Mouse (Mus musculus): ENCODE measurements at regions not wholly inside any gene's neighbourhood (a gene's known extent, or its start where the extent isn't known, plus 50 kb on each side); places are given as distances from the start of the nearest gene placed in this dataset.

- Histone ChIP-seq H3K36me3 (ENCODE audit: control insufficient read depth, insufficient read depth) (no peaks in the 10 kb centered on the region), H3K79me2 (ENCODE audit: control insufficient read depth, insufficient read depth) (no peaks in the 10 kb centered on the region), H3K27me3 (ENCODE audit: control insufficient read depth, insufficient read depth, insufficient read length) (peaks cover 15% of the 10 kb centered on the region)
Observed at GRCm38 (mm10) chr15:8582676-8583075, 62.9 kb upstream of the Gm2310 start.

GRCm38 (mm10) chr15:8581146-8581913, 61.6 kb upstream of the Gm2310 start:
- Histone ChIP-seq H3K79me3 (ENCODE audit: low read depth) (no peaks in the 10 kb centered on the region), H3K27me3 (ENCODE audit: control insufficient read depth, insufficient read depth, insufficient read length) (peaks cover 15% of the 10 kb centered on the region), H3ac (ENCODE audit: control insufficient read depth, insufficient read length, low read depth) (no peak overlapping the region), H3K79me2 (ENCODE audit: control insufficient read depth, insufficient read depth) (no peaks in the 10 kb centered on the region), H3K4me3 (ENCODE audit: insufficient read depth, poor library complexity, severe bottlenecking) (no peak overlapping the region), H3K36me3 (ENCODE audit: control insufficient read depth, insufficient read depth) (no peaks in the 10 kb centered on the region)
- no peak for TF ChIP-seq USF1 (IDR thresholded peaks at IDR 0.05; ENCODE audit: low read depth)
- no peak for TF ChIP-seq FOSL1 (IDR thresholded peaks at IDR 0.05; ENCODE audit: insufficient read depth, low read length, poor library complexity, severe bottlenecking)
- no peak for TF ChIP-seq MAX (IDR thresholded peaks at IDR 0.05)
- no peak for TF ChIP-seq MYOG (IDR thresholded peaks at IDR 0.05; ENCODE audit: control insufficient read depth, extremely low read depth, insufficient read length)
- no peak for TF ChIP-seq MYOD1 (IDR thresholded peaks at IDR 0.05; ENCODE audit: control insufficient read depth, insufficient read length, low read depth)
- TF ChIP-seq CTCF (IDR thresholded peaks at IDR 0.05; ENCODE audit: control insufficient read depth, insufficient read depth, insufficient read length): no peak

More at GRCm38 (mm10) chr15:8582676-8583075, 62.9 kb upstream of the Gm2310 start:
- Histone ChIP-seq H3K4me3 (ENCODE audit: insufficient read depth, poor library complexity, severe bottlenecking) (no peak overlapping the region), H3ac (ENCODE audit: control insufficient read depth, insufficient read length, low read depth) (no peak overlapping the region), H3K79me3 (ENCODE audit: low read depth) (no peaks in the 10 kb centered on the region)
- TF ChIP-seq CEBPB (IDR thresholded peaks at IDR 0.05; ENCODE audit: low read depth) (no peak), USF1 (IDR thresholded peaks at IDR 0.05; ENCODE audit: low read depth) (no peak), CTCF (IDR thresholded peaks at IDR 0.05; ENCODE audit: control insufficient read depth, insufficient read depth, insufficient read length) (no peak), MAX (IDR thresholded peaks at IDR 0.05) (no peak), MYOD1 (IDR thresholded peaks at IDR 0.05; ENCODE audit: control insufficient read depth, insufficient read length, low read depth) (no peak), FOSL1 (IDR thresholded peaks at IDR 0.05; ENCODE audit: insufficient read depth, low read length, poor library complexity, severe bottlenecking) (no peak), MYOG (IDR thresholded peaks at IDR 0.05; ENCODE audit: control insufficient read depth, extremely low read depth, insufficient read length) (no peak)

- no peaks in the 10 kb centered on the region for H3K79me3 ChIP-seq (ENCODE audit: low read depth)
Observed at GRCm38 (mm10) chr15:8580077-8580476, 60.3 kb upstream of the Gm2310 start.

GRCm38 (mm10) chr15:8577480-8577881, 57.7 kb upstream of the Gm2310 start:
- H3ac ChIP-seq (ENCODE audit: control insufficient read depth, insufficient read length, low read depth): no peak overlapping the region
- peaks cover 20% of the 10 kb centered on the region for H3K27me3 ChIP-seq (ENCODE audit: control insufficient read depth, insufficient read depth, insufficient read length)
- H3K79me3 ChIP-seq (ENCODE audit: low read depth): no peaks in the 10 kb centered on the region
- TF ChIP-seq FOSL1 (IDR thresholded peaks at IDR 0.05; ENCODE audit: insufficient read depth, low read length, poor library complexity, severe bottlenecking) (no peak), CTCF (IDR thresholded peaks at IDR 0.05; ENCODE audit: control insufficient read depth, insufficient read depth, insufficient read length) (peak; percentile 50)
- H3K79me2 ChIP-seq (ENCODE audit: control insufficient read depth, insufficient read depth): no peaks in the 10 kb centered on the region
- H3K36me3 ChIP-seq (ENCODE audit: control insufficient read depth, insufficient read depth): no peaks in the 10 kb centered on the region
- H3K4me3 ChIP-seq (ENCODE audit: insufficient read depth, poor library complexity, severe bottlenecking): no peak overlapping the region

More at GRCm38 (mm10) chr15:8580077-8580476, 60.3 kb upstream of the Gm2310 start:
- H3ac ChIP-seq (ENCODE audit: control insufficient read depth, insufficient read length, low read depth): no peak overlapping the region
- H3K79me2 ChIP-seq (ENCODE audit: control insufficient read depth, insufficient read depth): no peaks in the 10 kb centered on the region
- H3K4me3 ChIP-seq (ENCODE audit: insufficient read depth, poor library complexity, severe bottlenecking): no peak overlapping the region
- no peaks in the 10 kb centered on the region for H3K36me3 ChIP-seq (ENCODE audit: control insufficient read depth, insufficient read depth)
- TF ChIP-seq CEBPB (IDR thresholded peaks at IDR 0.05; ENCODE audit: low read depth) (no peak), USF1 (IDR thresholded peaks at IDR 0.05; ENCODE audit: low read depth) (no peak), MAX (IDR thresholded peaks at IDR 0.05) (no peak), MYOD1 (IDR thresholded peaks at IDR 0.05; ENCODE audit: control insufficient read depth, insufficient read length, low read depth) (no peak), CTCF (IDR thresholded peaks at IDR 0.05; ENCODE audit: control insufficient read depth, insufficient read depth, insufficient read length) (no peak), FOSL1 (IDR thresholded peaks at IDR 0.05; ENCODE audit: insufficient read depth, low read length, poor library complexity, severe bottlenecking) (no peak), MYOG (IDR thresholded peaks at IDR 0.05; ENCODE audit: control insufficient read depth, extremely low read depth, insufficient read length) (no peak)
- peaks cover 15% of the 10 kb centered on the region for H3K27me3 ChIP-seq (ENCODE audit: control insufficient read depth, insufficient read depth, insufficient read length)

- TF ChIP-seq CTCF (IDR thresholded peaks at IDR 0.05; ENCODE audit: control insufficient read depth, insufficient read depth, insufficient read length) (no peak), MYOG (IDR thresholded peaks at IDR 0.05; ENCODE audit: control insufficient read depth, extremely low read depth, insufficient read length) (no peak), MAX (IDR thresholded peaks at IDR 0.05) (no peak), MYOD1 (IDR thresholded peaks at IDR 0.05; ENCODE audit: control insufficient read depth, insufficient read length, low read depth) (peak; percentile 17)
Observed at GRCm38 (mm10) chr15:8576975-8577374, 57.2 kb upstream of the Gm2310 start.

GRCm38 (mm10) chr15:8569617-8570016, 49.9 kb upstream of the Gm2310 start:
- TF ChIP-seq MYOD1 (IDR thresholded peaks at IDR 0.05; ENCODE audit: control insufficient read depth, insufficient read length, low read depth): no peak
- no peak for TF ChIP-seq USF1 (IDR thresholded peaks at IDR 0.05; ENCODE audit: low read depth)
- TF ChIP-seq CTCF (IDR thresholded peaks at IDR 0.05; ENCODE audit: control insufficient read depth, insufficient read depth, insufficient read length): no peak
- no peak for TF ChIP-seq FOSL1 (IDR thresholded peaks at IDR 0.05; ENCODE audit: insufficient read depth, low read length, poor library complexity, severe bottlenecking)
- TF ChIP-seq MAX (IDR thresholded peaks at IDR 0.05): no peak
- Histone ChIP-seq H3K4me3 (ENCODE audit: insufficient read depth, poor library complexity, severe bottlenecking) (peak overlapping the region; percentile 55), H3K36me3 (ENCODE audit: control insufficient read depth, insufficient read depth) (no peaks in the 10 kb centered on the region), H3K79me3 (ENCODE audit: low read depth) (no peaks in the 10 kb centered on the region), H3K79me2 (ENCODE audit: control insufficient read depth, insufficient read depth) (no peaks in the 10 kb centered on the region), H3K27me3 (ENCODE audit: control insufficient read depth, insufficient read depth, insufficient read length) (peaks cover 13% of the 10 kb centered on the region), H3ac (ENCODE audit: control insufficient read depth, insufficient read length, low read depth) (no peak overlapping the region)

More at GRCm38 (mm10) chr15:8576975-8577374, 57.2 kb upstream of the Gm2310 start:
- peaks cover 25% of the 10 kb centered on the region for H3K27me3 ChIP-seq (ENCODE audit: control insufficient read depth, insufficient read depth, insufficient read length)
- no peaks in the 10 kb centered on the region for H3K79me2 ChIP-seq (ENCODE audit: control insufficient read depth, insufficient read depth)
- no peak overlapping the region for H3ac ChIP-seq (ENCODE audit: control insufficient read depth, insufficient read length, low read depth)
- no peak overlapping the region for H3K4me3 ChIP-seq (ENCODE audit: insufficient read depth, poor library complexity, severe bottlenecking)
- H3K79me3 ChIP-seq (ENCODE audit: low read depth): no peaks in the 10 kb centered on the region
- no peaks in the 10 kb centered on the region for H3K36me3 ChIP-seq (ENCODE audit: control insufficient read depth, insufficient read depth)
